Mouse (Mus musculus): ENCODE results near the gene Mif. TPM values are rescaled to one million over a fixed set of nuclear protein-coding genes. Genes with fewer than 3 reads are reported as not detected.
"Not testable (repeated sequence)": the region's sequence is repeated elsewhere in the genome, so short reads cannot be mapped to it uniquely, and the experiment has no call there.

Gene Mif
- 100 to 1,000 TPM; 674 to 738 TPM for total RNA-seq (2021)
- long read RNA-seq, transcript Mif-201 (3 exons, 544 nt) = major isoform, 706 of 734 reads
- long read RNA-seq, transcript Mif-202 (2 exons, 600 nt) = minor isoform, 24 of 734 reads
- long read RNA-seq, partial matches to known transcripts = 3 of 734 reads
- long read RNA-seq, other reads (novel, unspliced or antisense) = 1 of 734 reads

- DNase-seq (ENCODE audit: low spot score in 2 of 2) = peak; percentile 80 to 85
Observed at GRCm38 (mm10) chr10:75859786-75860470, at the start of gene Mif. Gene Mif (minus strand): TSS chr10:75860240.

GRCm38 (mm10) chr10:75906882-75907281 lies 46.8 kb upstream of the Mif start:
- no peak for DNase-seq (ENCODE audit: low spot score in 2 of 2)

- DNase-seq (ENCODE audit: low spot score in 2 of 2) = no peak
Observed at GRCm38 (mm10) chr10:75904391-75904790, 44.4 kb upstream of the Mif start.

- no peak for DNase-seq (ENCODE audit: low spot score in 2 of 2)
Observed at GRCm38 (mm10) chr10:75898846-75899245, 38.8 kb upstream of the Mif start.

GRCm38 (mm10) chr10:75898039-75898564 lies 38.1 kb upstream of the Mif start:
- no peak for DNase-seq (ENCODE audit: low spot score in 2 of 2)

GRCm38 (mm10) chr10:75897373-75897772 lies 37.3 kb upstream of the Mif start:
- peak; percentile 81 to 83 for DNase-seq (ENCODE audit: low spot score in 2 of 2)

- peak in 1 of 2 experiments; percentile 29 for DNase-seq (ENCODE audit: low spot score in 2 of 2)
Observed at GRCm38 (mm10) chr10:75896208-75896607, 36.2 kb upstream of the Mif start.

GRCm38 (mm10) chr10:75895730-75896129 lies 35.7 kb upstream of the Mif start:
- no peak for DNase-seq (ENCODE audit: low spot score in 2 of 2)

- DNase-seq (ENCODE audit: low spot score in 2 of 2) = no peak
Observed at GRCm38 (mm10) chr10:75894601-75895000, 34.6 kb upstream of the Mif start.

GRCm38 (mm10) chr10:75893089-75893750 lies 33.2 kb upstream of the Mif start, which contains the start of gene Derl3:
Gene Derl3 (plus strand): TSS chr10:75893413.
- DNase-seq (ENCODE audit: low spot score in 2 of 2) = peak; percentile 93 to 95

- DNase-seq (ENCODE audit: low spot score in 2 of 2) = no peak
Observed at GRCm38 (mm10) chr10:75889406-75890153, 29.5 kb upstream of the Mif start.

- not testable (repeated sequence) for DNase-seq (ENCODE audit: low spot score in 2 of 2)
Observed at GRCm38 (mm10) chr10:75887504-75887903, 27.5 kb upstream of the Mif start.

- DNase-seq (ENCODE audit: low spot score in 2 of 2) = no peak
Observed at GRCm38 (mm10) chr10:75884742-75885141, 24.7 kb upstream of the Mif start.

- peak; percentile 82 for DNase-seq (ENCODE audit: low spot score in 2 of 2)
Observed at GRCm38 (mm10) chr10:75883232-75883552, 23.2 kb upstream of the Mif start.

- no peak for DNase-seq (ENCODE audit: low spot score in 2 of 2)
Observed at GRCm38 (mm10) chr10:75882433-75883231, 22.6 kb upstream of the Mif start.

- DNase-seq (ENCODE audit: low spot score in 2 of 2) = no peak
Observed at GRCm38 (mm10) chr10:75881578-75882432, 21.8 kb upstream of the Mif start.

GRCm38 (mm10) chr10:75880771-75881577 lies 20.9 kb upstream of the Mif start:
- DNase-seq (ENCODE audit: low spot score in 2 of 2) = no peak

- no peak for DNase-seq (ENCODE audit: low spot score in 2 of 2)
Observed at GRCm38 (mm10) chr10:75880351-75880750, 20.3 kb upstream of the Mif start.

GRCm38 (mm10) chr10:75878836-75879235 lies 18.8 kb upstream of the Mif start:
- DNase-seq (ENCODE audit: low spot score in 2 of 2) = no peak

Data from layer of hippocampus, postnatal 10 days (tissue).